Mouse (Mus musculus) limb, embryonic 10.5 days (tissue): ENCODE measurements around the gene 9330182O14Rik. TPM values are rescaled to one million over a fixed set of nuclear protein-coding genes. Genes with fewer than 3 reads are reported as not detected.
A peak's percentile ranks its signal among the peaks of the same experiment; 100 is the strongest.

Experiments
- DNase-seq: peaks from one replicate; pipeline ENCODE4 v3.0.0-alpha.2; 2017; ENCODE audit warnings: low spot score
- H3K27ac ChIP-seq: fragments of 300-500 bp; sonication (generic); 2 replicates; pipeline ENCODE4 v1.5.1; 2016; ENCODE audit warnings: mild to moderate bottlenecking
- H3K27me3 ChIP-seq: fragments of 300-500 bp; sonication (generic); 2 replicates; pipeline ENCODE4 v1.6.1; 2016; ENCODE audit warnings: low read depth, mild to moderate bottlenecking; ENCODE audit not compliant: poor library complexity, severe bottlenecking
- H3K36me3 ChIP-seq: fragments of 300-500 bp; sonication (generic); 2 replicates; pipeline ENCODE4 v1.6.1; 2016; ENCODE audit warnings: mild to moderate bottlenecking, moderate library complexity
- H3K4me1 ChIP-seq: fragments of 300-500 bp; sonication (generic); 2 replicates; pipeline ENCODE4 v1.6.1; 2016
- H3K4me3 ChIP-seq: fragments of 300-500 bp; sonication (generic); 2 replicates; pipeline ENCODE4 v1.5.1; 2016; ENCODE audit warnings: mild to moderate bottlenecking, moderate library complexity
- H3K9me3 ChIP-seq: fragments of 300-500 bp; sonication (generic); replicated peaks from 2 replicates; pipeline ENCODE4 v1.6.1; 2016; ENCODE audit warnings: mild to moderate bottlenecking
- WGBS: fragments of 180-500 bp; shearing (Covaris S2); methylation state at CpG from one replicate; pipeline ENCODE4 v1.1.7; 2016; 5-methylcytosine and 5-hydroxymethylcytosine counted together
- polyA plus RNA-seq: library from polyadenylated mRNA; unstranded; fragments of >200 nt; fragmentation: Nextera tagmentation; extraction: Ambion mirVana; gene quantifications from 2 replicates; pipeline ENCODE4 v1.2.1, GENCODE M21; 2016

Gene 9330182O14Rik
- not detected in 2 replicates for polyA plus RNA-seq

DNA sequence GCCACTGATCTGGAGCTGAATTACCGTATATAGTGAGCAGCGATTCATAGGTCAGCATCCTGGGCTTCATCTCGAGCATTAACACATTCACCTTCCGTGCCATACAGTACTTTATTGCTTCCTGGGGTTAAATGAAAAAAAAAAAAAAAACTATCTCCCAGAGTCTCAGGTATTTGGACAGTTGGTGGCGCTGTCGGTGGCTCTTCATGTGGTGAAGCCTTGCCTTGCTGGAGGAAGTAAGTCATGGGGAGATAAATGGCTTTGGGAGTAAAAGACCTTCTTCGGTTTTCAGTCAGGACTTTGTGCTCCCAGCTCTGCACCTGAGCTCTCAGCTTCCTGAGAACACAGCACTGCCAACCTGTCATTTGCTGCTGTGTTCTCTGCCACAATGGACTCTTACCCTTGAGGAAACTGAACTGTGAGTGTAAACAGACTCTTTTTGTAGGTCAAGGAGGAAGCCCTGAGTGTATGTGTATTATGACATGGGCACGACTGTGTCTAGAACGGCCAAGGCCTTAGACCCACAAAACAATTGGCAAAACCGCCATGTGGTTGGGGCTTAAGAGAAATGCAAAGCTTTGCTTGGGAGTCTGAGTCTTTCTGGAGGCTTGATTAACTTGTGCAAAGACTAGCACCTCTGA lies at the start of gene 9330182O14Rik:
TSS of gene 9330182O14Rik (plus strand) at position 214 of the 641 bp plus-strand sequence.
- Histone ChIP-seq H3K9me3 (no peaks in the 10 kb centered on the region), H3K27ac (no peak within 1 kb of the TSS), H3K4me1 (no peaks in the 10 kb centered on the region), H3K27me3 (0 out of 2 replicates have a peak, but pooled peaks cover 4% of the 10 kb centered on the region), H3K4me3 (no peak within 1 kb of the TSS), H3K36me3 (no peaks in the 10 kb centered on the region)
- WGBS = 56% methylated on average over 10 of the region's 10 CpGs
- DNase-seq = no peak

DNA sequence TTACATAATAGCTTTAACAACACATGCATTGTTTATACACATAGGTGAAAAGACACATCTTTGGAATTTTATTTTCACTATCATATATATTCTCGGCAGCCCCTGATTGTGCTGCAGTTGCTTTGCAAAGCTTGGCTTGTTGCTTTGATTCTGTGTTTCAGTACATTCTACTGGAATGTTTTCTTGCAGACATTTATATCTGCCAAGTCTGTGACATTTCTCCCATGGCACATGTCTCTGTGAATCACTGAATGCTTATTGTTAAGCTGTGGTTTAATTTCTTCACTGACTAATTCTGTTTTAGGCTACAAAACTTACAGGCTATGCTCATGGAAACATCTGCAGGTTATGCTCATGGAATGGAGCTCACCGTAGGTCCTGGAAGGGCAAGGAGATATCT lies 30.9 kb upstream of the 9330182O14Rik start:
- DNase-seq = no peak
- no peaks in the 10 kb centered on the region for H3K9me3 ChIP-seq
- 92% methylated on average over 2 of the region's 2 CpGs for WGBS
- H3K36me3 ChIP-seq = no peaks in the 10 kb centered on the region
- H3K4me1 ChIP-seq = no peaks in the 10 kb centered on the region
- H3K27ac ChIP-seq = no peak overlapping the region
- no peaks in the 10 kb centered on the region for H3K27me3 ChIP-seq
- no peak overlapping the region for H3K4me3 ChIP-seq

DNA sequence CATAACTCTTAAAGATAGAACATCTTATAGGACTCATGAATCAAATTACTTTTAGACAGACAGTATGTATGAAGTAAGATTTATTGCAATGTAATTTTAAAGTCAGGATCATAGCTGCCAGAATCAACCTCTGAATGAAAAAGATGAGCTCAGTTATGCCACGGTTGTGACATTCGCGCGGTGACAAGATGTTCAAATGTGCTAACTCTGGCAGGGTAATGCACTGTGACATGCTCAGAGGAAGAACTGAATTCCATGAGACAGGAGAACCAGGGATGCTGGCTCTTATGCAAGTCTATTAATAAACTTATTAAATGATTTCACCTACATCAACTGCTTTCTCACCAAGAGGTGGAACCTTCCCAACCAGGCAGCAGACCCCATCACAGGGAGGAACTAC lies 28.5 kb upstream of the 9330182O14Rik start:
- Histone ChIP-seq H3K27ac (no peak overlapping the region), H3K4me3 (no peak overlapping the region), H3K9me3 (no peaks in the 10 kb centered on the region), H3K4me1 (no peaks in the 10 kb centered on the region), H3K27me3 (no peaks in the 10 kb centered on the region), H3K36me3 (no peaks in the 10 kb centered on the region)
- no peak for DNase-seq
- 92% methylated on average over 4 of the region's 4 CpGs for WGBS

DNA sequence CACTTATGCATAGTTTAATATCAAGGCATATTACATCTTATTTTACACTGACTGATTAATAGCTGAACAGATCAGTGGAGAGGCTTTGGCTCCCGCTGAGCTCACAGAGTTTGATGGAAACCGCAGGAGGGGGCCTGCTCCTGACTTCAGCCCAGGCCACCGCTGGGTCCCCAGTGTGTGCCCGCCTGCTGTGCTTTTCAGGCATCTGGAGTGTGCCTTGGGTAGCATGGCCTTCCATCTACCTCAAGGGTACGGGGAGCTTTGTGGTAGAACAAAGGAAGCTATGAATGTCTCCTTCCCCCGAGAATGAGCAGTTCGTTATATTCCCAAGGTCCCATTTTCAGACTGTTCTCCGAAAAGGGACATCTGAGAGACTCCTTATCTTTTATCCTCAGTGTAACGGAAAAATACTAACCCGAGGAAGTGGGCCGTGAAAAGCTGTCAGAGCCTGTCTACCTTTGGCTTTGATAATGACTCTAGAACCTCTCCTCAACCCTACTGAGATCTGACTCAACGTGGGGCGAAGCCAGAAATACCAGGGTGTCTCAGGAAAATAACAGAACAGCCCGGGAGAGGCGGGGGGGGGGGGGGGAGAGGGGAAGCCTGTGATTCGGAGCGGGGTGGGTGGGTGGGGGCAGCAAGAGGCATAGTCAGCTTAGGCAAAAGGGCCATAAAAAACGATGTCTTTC lies 20.1 kb upstream of the 9330182O14Rik start:
- peaks cover 12% of the 10 kb centered on the region for H3K4me1 ChIP-seq
- no peaks in the 10 kb centered on the region for H3K27me3 ChIP-seq
- 0 out of 2 replicates have a peak overlapping the region, but pooled peaks have one; percentile 15 for H3K4me3 ChIP-seq
- 54% methylated on average over 15 of the region's 18 CpGs for WGBS
- no peak for DNase-seq
- H3K27ac ChIP-seq = peak overlapping the region; percentile 61; the same call in 1 of the 2 replicates
- no peaks in the 10 kb centered on the region for H3K36me3 ChIP-seq
- no peaks in the 10 kb centered on the region for H3K9me3 ChIP-seq

DNA sequence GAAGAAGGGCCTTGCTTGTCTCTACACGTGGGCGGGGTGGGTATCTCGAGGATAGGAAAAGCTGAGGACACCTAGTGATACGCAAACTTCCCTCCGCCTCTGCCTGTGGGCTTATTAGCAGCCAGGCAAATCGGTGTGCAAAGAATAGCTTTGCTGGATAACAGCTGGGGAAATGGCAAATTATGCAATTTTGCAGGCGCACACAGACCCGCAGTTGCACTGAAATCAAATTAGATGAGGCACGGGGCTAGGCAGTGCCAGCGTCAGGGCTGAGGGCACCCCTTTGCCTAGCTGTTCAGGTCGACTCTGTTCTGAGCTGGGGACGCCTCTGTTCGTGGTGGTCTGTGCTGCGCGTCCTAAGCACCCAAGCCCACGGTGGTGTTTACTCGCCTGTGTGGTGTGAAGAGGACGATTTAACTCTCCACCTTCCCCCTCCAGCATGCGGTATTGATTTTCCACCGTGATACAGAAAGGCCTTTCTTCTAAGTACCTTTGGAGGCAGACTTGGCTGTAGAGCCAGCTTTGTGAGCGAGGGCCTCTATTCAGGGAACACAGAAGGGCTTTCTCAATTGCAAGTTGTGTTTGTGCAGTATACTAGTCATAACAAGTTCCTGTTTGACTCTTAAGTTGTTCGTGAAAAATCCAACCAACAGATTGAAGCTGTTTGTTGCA lies 19.4 kb upstream of the 9330182O14Rik start:
- H3K36me3 ChIP-seq = no peaks in the 10 kb centered on the region
- WGBS = 46% methylated on average over 22 of the region's 22 CpGs

DNA sequence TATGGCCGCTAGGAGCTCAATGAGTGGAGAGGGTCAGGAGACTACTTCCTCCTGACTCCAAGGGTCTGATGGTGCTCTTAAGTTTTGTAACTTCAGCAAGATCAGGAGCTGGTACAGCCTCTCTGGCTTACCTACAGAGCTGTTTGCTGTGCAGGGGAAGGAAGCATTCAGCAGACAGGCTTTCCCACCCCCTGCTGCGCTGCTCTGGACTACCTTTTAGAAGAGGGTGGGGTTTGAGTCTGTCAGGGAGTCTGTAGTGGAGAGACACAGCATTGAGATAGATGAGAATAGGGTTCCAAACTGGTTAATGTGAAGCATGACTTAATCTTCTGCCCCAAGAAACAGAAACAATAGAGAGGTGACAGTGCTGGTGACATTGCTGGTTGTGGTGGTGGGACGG lies 17.8 kb upstream of the 9330182O14Rik start:
- WGBS = 85% methylated on average over 3 of the region's 3 CpGs
- H3K27me3 ChIP-seq = no peaks in the 10 kb centered on the region
- no peaks in the 10 kb centered on the region for H3K36me3 ChIP-seq
- no peak overlapping the region for H3K4me3 ChIP-seq
- H3K27ac ChIP-seq = no peak overlapping the region
- H3K4me1 ChIP-seq = peaks cover 12% of the 10 kb centered on the region
- no peaks in the 10 kb centered on the region for H3K9me3 ChIP-seq
- DNase-seq = no peak

More for the DNA sequence above, 19.4 kb upstream of the 9330182O14Rik start:
- peaks cover 12% of the 10 kb centered on the region for H3K4me1 ChIP-seq
- peak overlapping the region; percentile 61; the same call in 1 of the 2 replicates for H3K27ac ChIP-seq
- no peaks in the 10 kb centered on the region for H3K27me3 ChIP-seq
- peak; percentile 45 for DNase-seq
- no peaks in the 10 kb centered on the region for H3K9me3 ChIP-seq
- H3K4me3 ChIP-seq = 0 out of 2 replicates have a peak overlapping the region, but pooled peaks have one; percentile 15

DNA sequence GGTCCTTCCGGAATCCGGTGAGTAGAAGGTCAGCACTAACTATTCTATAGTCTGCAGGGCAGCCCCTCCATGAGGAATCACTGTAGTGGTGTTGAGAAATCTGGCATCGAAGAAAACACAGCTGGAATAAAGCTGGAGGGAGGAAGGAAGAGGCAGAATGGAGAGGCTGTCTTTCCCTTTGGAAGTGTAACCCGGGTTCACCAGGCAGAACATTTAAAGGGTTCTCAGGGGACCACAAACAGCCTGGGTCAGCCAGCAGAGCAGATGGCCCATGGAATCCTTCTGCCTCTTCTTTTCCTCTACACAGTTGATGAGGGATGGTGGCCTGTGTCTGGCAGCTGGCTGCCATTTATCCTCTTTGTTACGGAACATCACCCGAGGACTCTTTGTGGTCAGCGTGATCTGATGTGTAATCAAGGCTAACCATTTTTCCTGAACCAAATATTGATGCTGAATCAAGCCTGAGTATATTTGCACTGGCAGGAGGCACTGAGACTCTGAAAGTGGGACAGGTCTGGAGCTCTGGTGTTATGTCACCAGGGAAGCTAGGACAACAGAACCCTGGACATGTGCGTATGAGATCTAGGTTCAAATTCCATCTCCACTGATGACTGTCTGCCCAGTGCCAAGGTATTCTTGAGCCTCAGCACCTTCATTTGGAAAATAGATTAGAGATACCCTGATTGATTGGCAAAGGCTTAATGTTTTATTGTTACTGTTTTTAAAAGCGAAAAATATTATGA lies 9.8 kb upstream of the 9330182O14Rik start:
- Histone ChIP-seq H3K4me3 (no peak overlapping the region), H3K27ac (no peak overlapping the region), H3K4me1 (no peaks in the 10 kb centered on the region), H3K9me3 (no peaks in the 10 kb centered on the region), H3K36me3 (no peaks in the 10 kb centered on the region), H3K27me3 (no peaks in the 10 kb centered on the region)
- DNase-seq = no peak
- WGBS = 91% methylated on average over 9 of the region's 9 CpGs

DNA sequence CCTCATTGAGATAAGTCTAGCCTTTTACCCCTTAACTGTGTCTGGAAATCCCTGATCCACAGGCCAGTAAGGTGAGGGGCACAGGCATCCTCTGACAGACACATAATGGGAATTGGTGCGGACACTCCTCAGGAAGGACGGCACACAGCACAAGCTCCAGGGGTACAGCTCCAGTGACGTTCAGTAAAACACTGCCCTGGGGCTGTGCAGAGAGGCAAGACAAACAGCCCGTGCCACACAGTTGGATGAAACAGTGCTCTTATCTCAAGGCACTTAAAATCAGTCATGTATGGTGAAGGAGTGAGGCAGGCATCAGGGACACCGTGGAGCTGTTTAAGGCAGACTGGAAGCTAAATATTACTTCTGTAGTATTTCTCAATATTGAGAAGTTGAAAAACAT lies 4.7 kb upstream of the 9330182O14Rik start:
- H3K4me1 ChIP-seq = no peaks in the 10 kb centered on the region
- H3K9me3 ChIP-seq = no peaks in the 10 kb centered on the region
- H3K36me3 ChIP-seq = no peaks in the 10 kb centered on the region
- no peak overlapping the region for H3K27ac ChIP-seq
- 0 out of 2 replicates have a peak, but pooled peaks cover 4% of the 10 kb centered on the region for H3K27me3 ChIP-seq
- 63% methylated on average over 5 of the region's 5 CpGs for WGBS
- H3K4me3 ChIP-seq = no peak overlapping the region
- no peak for DNase-seq

DNA sequence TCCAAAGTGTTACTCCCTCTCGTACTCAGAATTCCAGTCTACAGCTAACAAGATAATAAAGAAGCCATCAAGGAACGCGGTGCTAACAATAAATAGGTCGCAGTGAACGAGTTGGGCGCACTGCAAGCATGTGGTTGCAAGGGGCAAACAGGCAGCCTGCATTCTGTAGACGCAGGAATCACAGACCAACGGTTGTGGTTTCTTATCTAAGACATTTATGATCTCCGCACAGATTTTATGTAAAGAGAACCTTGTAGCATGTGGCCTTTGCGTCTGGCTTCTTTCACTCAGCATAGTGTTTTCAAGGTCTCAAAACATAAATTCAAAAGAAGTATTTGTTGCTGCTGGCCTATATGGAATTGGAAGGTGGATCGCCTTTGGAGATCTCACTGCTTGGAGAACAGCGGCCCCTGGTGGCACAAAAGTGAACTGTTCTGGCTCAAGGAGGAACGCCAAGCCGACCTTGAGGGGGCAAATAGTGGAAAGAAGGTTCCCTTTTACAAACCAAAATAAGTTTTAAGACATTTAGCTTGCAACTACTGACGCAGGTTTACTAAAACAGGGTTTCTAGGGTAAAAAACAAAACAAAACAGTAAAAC lies 3.2 kb upstream of the 9330182O14Rik start:
- peak; percentile 87 for DNase-seq
- Histone ChIP-seq H3K27ac (no peak overlapping the region), H3K4me3 (no peak overlapping the region), H3K9me3 (no peaks in the 10 kb centered on the region), H3K36me3 (no peaks in the 10 kb centered on the region), H3K4me1 (no peaks in the 10 kb centered on the region), H3K27me3 (0 out of 2 replicates have a peak, but pooled peaks cover 4% of the 10 kb centered on the region)
- WGBS = 24% methylated on average over 15 of the region's 15 CpGs

DNA sequence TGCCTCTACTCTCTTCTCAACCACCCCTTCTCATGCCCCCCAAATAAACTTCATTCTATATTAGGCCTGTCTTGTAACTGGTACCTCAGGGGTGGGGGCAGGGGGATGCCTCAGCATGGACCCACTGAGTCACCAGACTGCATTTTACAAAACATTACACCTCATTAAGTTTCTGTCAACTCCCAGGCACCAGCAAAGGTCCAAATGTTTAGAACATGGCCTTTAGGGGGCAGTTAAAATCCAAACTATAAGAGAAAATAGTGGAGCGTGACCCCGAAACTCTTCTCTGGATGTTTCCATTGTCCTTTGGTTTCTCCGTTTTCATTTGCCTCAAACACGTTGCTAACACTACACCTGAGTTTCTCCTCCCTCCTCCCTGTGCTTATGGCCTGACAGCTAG lies 1.8 kb upstream of the 9330182O14Rik start:
- H3K36me3 ChIP-seq = no peaks in the 10 kb centered on the region
- H3K27me3 ChIP-seq = 0 out of 2 replicates have a peak, but pooled peaks cover 4% of the 10 kb centered on the region
- H3K4me3 ChIP-seq = no peak overlapping the region
- no peak overlapping the region for H3K27ac ChIP-seq
- no peaks in the 10 kb centered on the region for H3K4me1 ChIP-seq
- H3K9me3 ChIP-seq = no peaks in the 10 kb centered on the region
- DNase-seq = no peak
- WGBS = 84% methylated on average over 4 of the region's 4 CpGs

DNA sequence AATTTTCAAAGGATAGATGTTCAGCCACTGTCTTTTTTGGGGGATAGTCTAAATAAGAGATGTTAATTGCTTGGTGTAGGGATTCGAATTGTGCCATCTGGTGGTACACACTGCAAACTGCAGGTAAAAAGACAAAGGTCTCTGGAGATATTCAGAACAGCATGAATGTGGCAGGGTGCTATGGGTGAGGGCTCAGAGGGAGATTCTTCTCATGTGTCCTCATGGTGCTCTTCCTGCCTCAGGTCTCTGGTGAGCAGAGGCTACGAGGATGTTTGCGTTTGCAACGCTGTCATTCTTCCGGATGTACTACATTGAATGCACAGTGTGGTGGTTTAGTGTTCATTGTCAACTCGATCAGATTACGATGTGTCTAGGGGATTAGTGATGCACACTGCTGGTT lies 10.1 kb downstream of the 9330182O14Rik start:
- H3K4me1 ChIP-seq = no peaks in the 10 kb centered on the region
- H3K9me3 ChIP-seq = no peaks in the 10 kb centered on the region
- 53% methylated on average over 7 of the region's 7 CpGs for WGBS
- H3K36me3 ChIP-seq = no peaks in the 10 kb centered on the region
- peak; percentile 35 for DNase-seq
- no peaks in the 10 kb centered on the region for H3K27me3 ChIP-seq
- H3K27ac ChIP-seq = no peak overlapping the region
- H3K4me3 ChIP-seq = no peak overlapping the region

DNA sequence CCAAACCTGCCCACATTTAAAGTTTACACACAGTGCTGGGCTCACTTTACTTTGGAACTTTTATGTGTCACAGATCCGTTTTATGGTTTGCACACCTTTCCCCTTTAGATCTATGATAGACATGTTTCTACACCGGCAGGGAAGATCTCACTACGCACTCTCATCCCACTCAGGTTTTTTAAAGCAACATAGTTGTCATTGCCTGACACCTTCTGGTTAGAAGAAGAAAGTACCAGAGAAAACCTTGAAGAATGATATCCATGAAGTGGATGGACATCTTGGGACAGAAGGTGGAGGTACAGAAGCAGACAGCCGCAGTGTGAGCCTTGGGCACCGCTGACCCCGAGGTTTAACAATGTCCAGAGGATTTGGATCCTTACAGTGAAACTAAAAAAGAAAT lies 23.5 kb downstream of the 9330182O14Rik start:
- Histone ChIP-seq H3K36me3 (no peaks in the 10 kb centered on the region), H3K4me1 (no peaks in the 10 kb centered on the region), H3K9me3 (no peaks in the 10 kb centered on the region), H3K27ac (no peak overlapping the region), H3K4me3 (no peak overlapping the region), H3K27me3 (no peaks in the 10 kb centered on the region)
- no peak for DNase-seq
- 91% methylated on average over 6 of the region's 6 CpGs for WGBS
